Mouse (Mus musculus) CH12.LX (cell line): ENCODE data around the gene Ercc8. TPM values are rescaled to one million over a fixed set of nuclear protein-coding genes. Genes with fewer than 3 reads are reported as not detected.

Experiments used
- DNase-seq: peaks from one replicate; pipeline ENCODE4 v3.0.0-alpha.2; 2013; ENCODE audit errors: extremely low read depth
- H3K27ac ChIP-seq: 2 replicates; pipeline ENCODE4 v1.5.1; 2012; ENCODE audit warnings: low read depth, mild to moderate bottlenecking, control low read depth, moderate library complexity; ENCODE audit not compliant: insufficient read depth
- H3K27me3 ChIP-seq: replicated peaks from 2 replicates; pipeline ENCODE3; 2012; ENCODE audit warnings: inconsistent platforms
- H3K36me3 ChIP-seq, 2 experiments: replicated peaks in 1 of 2; 2 replicates each; pipeline versions ENCODE3 to v1.6.1; 2012; ENCODE audit warnings: inconsistent platforms in 1 of 2, low read length in 1 of 2, mild to moderate bottlenecking in 1 of 2, mixed read lengths in 1 of 2, moderate library complexity in 1 of 2; ENCODE audit not compliant: control insufficient read depth in 1 of 2, insufficient read depth in 1 of 2
- H3K4me1 ChIP-seq, 2 experiments: 2 replicates each; pipeline ENCODE4 v1.6.1; 2012; ENCODE audit warnings: inconsistent platforms in 1 of 2, moderate library complexity in 1 of 2; ENCODE audit not compliant: insufficient read depth in 2 of 2, control insufficient read depth in 1 of 2
- H3K4me2 ChIP-seq: 2 replicates; pipeline ENCODE4 v1.6.1; 2012; ENCODE audit warnings: low read depth, mild to moderate bottlenecking, control low read depth; ENCODE audit not compliant: poor library complexity, insufficient read depth, severe bottlenecking
- H3K4me3 ChIP-seq, 3 experiments: fragments of 150-350 bp in 1 of 3; sonication (generic) in 1 of 3; replicated peaks in 1 of 3; 2 replicates each; pipeline versions ENCODE3 to v1.5.1; 2011 to 2012; ENCODE audit warnings: low read depth in 2 of 3, low read length in 2 of 3, mild to moderate bottlenecking in 2 of 3, moderate library complexity in 2 of 3, control low read depth in 1 of 3, improper control_type of control experiment in 1 of 3, inconsistent platforms in 1 of 3, mixed read lengths in 1 of 3; ENCODE audit not compliant: poor library complexity in 1 of 3
- H3K79me2 ChIP-seq: replicated peaks from 2 replicates; pipeline ENCODE4 v1.6.1; 2012; ENCODE audit warnings: mild to moderate bottlenecking, moderate library complexity; ENCODE audit not compliant: control insufficient read depth, poor library complexity, insufficient read depth, severe bottlenecking; ENCODE audit errors: extremely low read depth
- H3K9ac ChIP-seq: 2 replicates; pipeline ENCODE4 v1.6.1; 2012; ENCODE audit warnings: low read depth, mild to moderate bottlenecking, control low read depth, moderate library complexity; ENCODE audit not compliant: insufficient read depth
- H3K9me3 ChIP-seq: replicated peaks from 2 replicates; pipeline ENCODE3; 2012; ENCODE audit warnings: low read length, inconsistent platforms, mixed read lengths
- BHLHE40 ChIP-seq: IDR thresholded peaks from 2 replicates; pipeline ENCODE4 v1.6.1; 2011; ENCODE audit warnings: mild to moderate bottlenecking, low read depth, low read length, improper control_type of control experiment
- CHD1 ChIP-seq: IDR thresholded peaks from 2 replicates; pipeline ENCODE4 v1.6.1; 2012; ENCODE audit warnings: low read depth, low read length, improper control_type of control experiment, inconsistent platforms
- CHD2 ChIP-seq: IDR thresholded peaks from 2 replicates; pipeline ENCODE4 v1.6.1; 2011; ENCODE audit warnings: low read length, improper control_type of control experiment
- CTCF ChIP-seq, 2 experiments: IDR thresholded peaks in 1 of 2; conservative IDR thresholded peaks in 1 of 2; 2 replicates each; pipeline ENCODE4 v1.5.1; 2011 to 2012; ENCODE audit warnings: low read depth in 2 of 2, low read length in 2 of 2, improper control_type of control experiment in 1 of 2, inconsistent platforms in 1 of 2, mild to moderate bottlenecking in 1 of 2, moderate library complexity in 1 of 2
- ELF1 ChIP-seq: IDR thresholded peaks from 2 replicates; pipeline ENCODE4 v1.6.1; 2014; ENCODE audit warnings: low read depth, mild to moderate bottlenecking, inconsistent platforms, low read length, improper control_type of control experiment
- ETS1 ChIP-seq: conservative IDR thresholded peaks from 2 replicates; pipeline ENCODE4 v1.6.1; 2012; ENCODE audit warnings: low read depth, mild to moderate bottlenecking, inconsistent platforms, low read length, improper control_type of control experiment, moderate library complexity
- GABPA ChIP-seq: IDR thresholded peaks from 2 replicates; pipeline ENCODE4 v1.6.1; 2012; ENCODE audit warnings: low read depth, low read length, improper control_type of control experiment, inconsistent platforms; ENCODE audit not compliant: insufficient replicate concordance
- HCFC1 ChIP-seq: IDR thresholded peaks from 2 replicates; pipeline ENCODE4 v1.6.1; 2012; ENCODE audit warnings: low read depth, mild to moderate bottlenecking, inconsistent platforms, low read length, improper control_type of control experiment
- JUND ChIP-seq: conservative IDR thresholded peaks from 2 replicates; pipeline ENCODE4 v1.6.1; 2011; ENCODE audit warnings: low read depth, low read length, improper control_type of control experiment
- KAT2A ChIP-seq: IDR thresholded peaks from 2 replicates; pipeline ENCODE4 v1.6.1; 2012; ENCODE audit warnings: low read length, improper control_type of control experiment, inconsistent platforms; ENCODE audit not compliant: insufficient replicate concordance
- MAFK ChIP-seq: IDR thresholded peaks from 2 replicates; pipeline ENCODE4 v1.6.1; 2011; ENCODE audit warnings: low read length, improper control_type of control experiment; ENCODE audit not compliant: insufficient replicate concordance
- MAX ChIP-seq: IDR thresholded peaks from 2 replicates; pipeline ENCODE4 v1.6.1; 2011; ENCODE audit warnings: low read length, improper control_type of control experiment
- MEF2A ChIP-seq: IDR thresholded peaks from 2 replicates; pipeline ENCODE4 v1.6.1; 2014; ENCODE audit warnings: low read depth, mild to moderate bottlenecking, inconsistent platforms, low read length, improper control_type of control experiment, borderline replicate concordance
- MXI1 ChIP-seq: IDR thresholded peaks from 2 replicates; pipeline ENCODE4 v1.6.1; 2011; ENCODE audit warnings: mild to moderate bottlenecking, low read depth, low read length, improper control_type of control experiment
- MYC ChIP-seq: IDR thresholded peaks from 2 replicates; pipeline ENCODE4 v1.6.1; 2011; ENCODE audit warnings: low read depth, mild to moderate bottlenecking, improper control_type of control experiment, low read length
- NELFE ChIP-seq: IDR thresholded peaks from 2 replicates; pipeline ENCODE4 v1.6.1; 2011; ENCODE audit warnings: low read depth, low read length, improper control_type of control experiment
- NRF1 ChIP-seq: IDR thresholded peaks from 2 replicates; pipeline ENCODE4 v1.6.1; 2014; ENCODE audit warnings: low read depth, mild to moderate bottlenecking, inconsistent platforms, low read length, improper control_type of control experiment, moderate library complexity
- PAX5 ChIP-seq: IDR thresholded peaks from 2 replicates; pipeline ENCODE4 v1.6.1; 2012; ENCODE audit warnings: low read length, inconsistent platforms, mixed read lengths
- POLR2A ChIP-seq: IDR thresholded peaks from 2 replicates; pipeline ENCODE4 v1.6.1; 2011; ENCODE audit warnings: low read depth, mild to moderate bottlenecking, improper control_type of control experiment, low read length
- POLR2AphosphoS2 ChIP-seq: IDR thresholded peaks from 2 replicates; pipeline ENCODE4 v1.6.1; 2011; ENCODE audit warnings: low read depth, low read length, improper control_type of control experiment
- RAD21 ChIP-seq: IDR thresholded peaks from 2 replicates; pipeline ENCODE4 v1.6.1; 2011; ENCODE audit warnings: low read depth, mild to moderate bottlenecking, low read length, improper control_type of control experiment, moderate library complexity
- RCOR1 ChIP-seq: conservative IDR thresholded peaks from 2 replicates; pipeline ENCODE4 v1.6.1; 2012; ENCODE audit warnings: low read depth, mild to moderate bottlenecking, inconsistent platforms, low read length, improper control_type of control experiment
- SIN3A ChIP-seq: IDR thresholded peaks from 2 replicates; pipeline ENCODE4 v1.6.1; 2012; ENCODE audit warnings: low read length, improper control_type of control experiment, inconsistent platforms
- TBP ChIP-seq: conservative IDR thresholded peaks from 2 replicates; pipeline ENCODE4 v1.6.1; 2011; ENCODE audit warnings: low read depth, low read length, improper control_type of control experiment
- ZC3H11A ChIP-seq: IDR thresholded peaks from 2 replicates; pipeline ENCODE4 v1.6.1; 2012; ENCODE audit warnings: low read depth, mild to moderate bottlenecking, inconsistent platforms, low read length, improper control_type of control experiment
- ZKSCAN1 ChIP-seq: IDR thresholded peaks from 2 replicates; pipeline ENCODE4 v1.6.1; 2012; ENCODE audit warnings: low read depth, inconsistent platforms, low read length, improper control_type of control experiment, borderline replicate concordance
- ZMIZ1 ChIP-seq: IDR thresholded peaks from 2 replicates; pipeline ENCODE4 v1.6.1; 2012; ENCODE audit warnings: low read depth, mild to moderate bottlenecking, inconsistent platforms, low read length, improper control_type of control experiment
- ZNF384 ChIP-seq: IDR thresholded peaks from 2 replicates; pipeline ENCODE4 v1.6.1; 2012; ENCODE audit warnings: low read depth, low read length, improper control_type of control experiment, inconsistent platforms
- dilution Hi-C: fragments of 300-500 bp; cut with MboI; formaldehyde crosslinking; loops from 2 replicates; pipeline ENCODE4 v1.14.3; 2020; ENCODE audit warnings: low sequenced_read_pairs; ENCODE audit not compliant: extremely low pct_unique_long_range_greater_than_20kb, extremely low pct_ligation_motif_present
- in situ Hi-C: fragments of 300-500 bp; cut with MboI; formaldehyde crosslinking; loops from 3 replicates; pipeline ENCODE4 v1.14.3; 2019; ENCODE audit warnings: low sequenced_read_pairs, low pct_ligation_motif_present, low pct_unique_long_range_greater_than_20kb, mixed read lengths
- polyA plus RNA-seq: library from polyadenylated mRNA; unstranded; fragments of >175 nt; gene quantifications from 2 replicates; pipeline ENCODE4 v1.2.1, GENCODE M21; 2012; ENCODE audit warnings: low read depth; ENCODE audit not compliant: insufficient read length
- total RNA-seq, 2 experiments: library from RNA; depleted of rRNA; stranded (reverse); fragments of 300-350 nt in 1 of 2; fragments of >200 nt in 1 of 2; gene quantifications; 2 replicates each; pipeline ENCODE4 v1.2.3; 2012 to 2014

Ercc8 gene
- total and polyA plus RNA-seq, 3 experiments = 20.0 to 29.4 (median 20.7) TPM

DNA sequence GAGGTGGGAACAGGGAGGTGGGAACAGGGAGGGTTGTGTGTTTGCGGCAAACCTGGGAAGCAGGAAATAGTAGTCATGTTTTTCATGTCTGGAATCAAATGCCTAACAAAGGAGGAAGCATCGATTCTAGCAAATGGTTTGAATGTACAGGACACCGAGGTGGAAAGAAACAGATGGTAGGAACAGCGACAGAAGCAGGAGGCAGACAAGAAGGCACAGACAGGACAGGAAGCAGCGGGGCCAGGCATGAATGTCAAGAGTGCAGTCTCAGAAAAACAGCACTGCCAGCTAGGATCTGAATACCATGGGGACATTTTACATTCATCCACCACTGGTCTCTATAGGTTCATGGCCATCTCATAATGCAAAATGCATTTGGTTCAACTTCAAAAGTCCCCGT is 36.9 kb downstream of the Ercc8 start:
- peaks cover 7 to 17% of the 10 kb centered on the region in 2 experiments for H3K4me1 ChIP-seq
- dilution Hi-C loops = no loop called here
- no peak overlapping the region for H3K27ac ChIP-seq
- no peak overlapping the region for H3K4me3 ChIP-seq
- no peak for DNase-seq
- TF ChIP-seq ETS1 (no peak), CHD2 (no peak)
- H3K9ac ChIP-seq = no peak overlapping the region
- H3K4me2 ChIP-seq = no peak overlapping the region
- peaks cover 21 to 50% of the 10 kb centered on the region in 2 experiments for H3K36me3 ChIP-seq
- H3K27me3 ChIP-seq = no peaks in the 10 kb centered on the region
- in situ Hi-C loops = loop anchor here (25.0 kb wide), 1 partner anchor 1017 kb away; no protein-coding TSS in a partner anchor
- no peaks in the 10 kb centered on the region for H3K79me2 ChIP-seq
- H3K9me3 ChIP-seq = no peaks in the 10 kb centered on the region

DNA sequence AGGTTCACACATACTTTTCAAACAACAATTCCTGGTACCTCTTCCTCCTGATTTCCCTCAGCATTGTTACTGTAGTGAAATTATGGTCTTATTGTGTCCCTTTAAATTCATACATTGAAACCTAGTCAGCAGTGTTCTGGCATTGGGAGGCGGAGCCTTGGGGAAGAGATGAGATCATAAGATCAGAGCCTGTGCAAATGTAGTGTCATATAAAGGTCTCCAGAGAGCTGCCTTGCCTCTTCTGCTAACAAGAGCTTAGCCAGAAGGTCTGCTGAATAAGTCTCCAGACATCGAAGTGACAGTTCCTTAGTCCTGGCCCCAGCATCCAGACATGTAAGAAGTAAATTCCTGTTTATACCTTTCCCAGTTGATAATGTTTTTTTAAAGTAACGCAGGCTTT is 46.3 kb downstream of the Ercc8 start:
- no peaks in the 10 kb centered on the region for H3K9me3 ChIP-seq
- H3K4me1 ChIP-seq = peaks cover 9 to 44% of the 10 kb centered on the region in 2 experiments
- in situ Hi-C loops = no loop called here
- dilution Hi-C loops = no loop called here
- DNase-seq = peak; percentile 54
- no peak for TF ChIP-seq SIN3A
- no peak for TF ChIP-seq TBP
- no peak for TF ChIP-seq ZNF384
- TF ChIP-seq MEF2A = no peak
- TF ChIP-seq MAFK = no peak
- no peak for TF ChIP-seq CTCF (conservative IDR thresholded peaks at IDR 0.05 in 1 of 2, IDR thresholded peaks at IDR 0.05 in 1 of 2; ENCODE audit: low read depth in 2 of 2, low read length in 2 of 2)
- TF ChIP-seq MYC = no peak
- TF ChIP-seq RAD21 = no peak
- no peak for TF ChIP-seq MXI1
- TF ChIP-seq KAT2A = no peak
- TF ChIP-seq POLR2AphosphoS2 = no peak
- no peak for TF ChIP-seq CHD1
- TF ChIP-seq NELFE = no peak
- TF ChIP-seq ZMIZ1 = no peak
- H3K36me3 ChIP-seq = no peaks in the 10 kb centered on the region
- no peak overlapping the region for H3K9ac ChIP-seq
- no peaks in the 10 kb centered on the region for H3K27me3 ChIP-seq
- H3K4me2 ChIP-seq = no peak overlapping the region; the same call in 1 of the 2 replicates
- no peak overlapping the region for H3K27ac ChIP-seq
- H3K4me3 ChIP-seq = no peak overlapping the region
- no peaks in the 10 kb centered on the region for H3K79me2 ChIP-seq

DNA sequence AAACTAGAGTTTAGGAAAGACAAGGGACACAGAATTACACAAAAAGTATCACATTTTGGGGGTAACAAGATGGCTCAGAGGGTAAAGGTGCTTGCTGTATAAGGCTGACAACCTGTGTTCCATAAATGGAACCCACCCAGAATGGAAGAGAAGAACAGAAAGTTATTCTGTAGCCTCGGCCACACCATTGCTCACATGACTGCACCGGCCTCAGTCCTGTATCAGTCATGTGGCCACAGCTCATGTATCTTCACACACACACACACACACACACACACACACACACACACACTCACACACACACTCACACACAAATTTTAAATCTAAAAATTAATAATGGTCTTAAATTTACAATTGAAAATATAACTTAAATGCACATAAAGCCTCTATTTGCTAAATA is 48.9 kb downstream of the Ercc8 start:
- dilution Hi-C loops (no loop called here), in situ Hi-C loops (no loop called here)
- DNase-seq = no peak
- TF ChIP-seq POLR2AphosphoS2 = no peak
- TF ChIP-seq RCOR1 = no peak
- TF ChIP-seq BHLHE40 = peak; percentile 84
- no peak for TF ChIP-seq PAX5
- TF ChIP-seq HCFC1 = peak; percentile 13; the same call in 1 of the 2 replicates
- no peak for TF ChIP-seq POLR2A
- TF ChIP-seq CTCF (conservative IDR thresholded peaks at IDR 0.05 in 1 of 2, IDR thresholded peaks at IDR 0.05 in 1 of 2; ENCODE audit: low read depth in 2 of 2, low read length in 2 of 2) = no peak
- no peak for TF ChIP-seq ZC3H11A
- no peak for TF ChIP-seq NRF1
- no peak for TF ChIP-seq JUND
- TF ChIP-seq ZKSCAN1 = no peak
- no peak for TF ChIP-seq ELF1
- TF ChIP-seq GABPA = no peak
- peak; percentile 66 for TF ChIP-seq MAX
- 0 out of 2 replicates have a peak, but pooled peaks have one; percentile 28 for TF ChIP-seq ETS1

More for the DNA sequence above, 48.9 kb downstream of the Ercc8 start:
- H3K9ac ChIP-seq = no peak overlapping the region
- H3K4me1 ChIP-seq = peaks cover 9 to 57% of the 10 kb centered on the region in 2 experiments
- no peaks in the 10 kb centered on the region for H3K9me3 ChIP-seq
- H3K79me2 ChIP-seq = no peaks in the 10 kb centered on the region
- no peaks in the 10 kb centered on the region for H3K36me3 ChIP-seq
- H3K27ac ChIP-seq = no peak overlapping the region
- H3K4me3 ChIP-seq = no peak overlapping the region
- no peak overlapping the region for H3K4me2 ChIP-seq
- H3K27me3 ChIP-seq = no peaks in the 10 kb centered on the region
